Mouse (Mus musculus): Measurements from ENCODE around the gene AC131692.1.

GRCm38 (mm10) chr19:6047154-6047898 is 46.9 kb upstream of the AC131692.1 start:
- TF ChIP-seq CTCF (IDR thresholded peaks at IDR 0.05; ENCODE audit: low read depth, low read length) (no peak), POLR2A (IDR thresholded peaks at IDR 0.05; ENCODE audit: borderline replicate concordance, low read depth, low read length) (no peak)

Measured in bone marrow macrophage, adult 2 months (primary cell).